Mouse (Mus musculus) kidney, embryonic 15.5 days (tissue): Measurements from ENCODE around the gene Prkd2. TPM values are rescaled to one million over a fixed set of nuclear protein-coding genes. Genes with fewer than 3 reads are reported as not detected.

Experiments
- ATAC-seq: fragments of 200-750 bp; cut with Nextera tagmentation; replicated peaks from 2 replicates; pipeline ENCODE4 v1.8.0; 2017; ENCODE audit warnings: moderate TSS enrichment; ENCODE audit not compliant: low FRiP score
- H3K27ac ChIP-seq: fragments of 300-500 bp; sonication (generic); 2 replicates; pipeline ENCODE4 v1.5.1; 2015; ENCODE audit warnings: mild to moderate bottlenecking, inconsistent platforms
- H3K27me3 ChIP-seq: fragments of 300-500 bp; sonication (generic); 2 replicates; pipeline ENCODE4 v1.6.1; 2015; ENCODE audit warnings: inconsistent platforms
- H3K36me3 ChIP-seq: fragments of 300-500 bp; sonication (generic); 2 replicates; pipeline ENCODE4 v1.6.1; 2015; ENCODE audit warnings: inconsistent platforms
- H3K4me1 ChIP-seq: fragments of 300-500 bp; sonication (generic); 2 replicates; pipeline ENCODE4 v1.6.1; 2015; ENCODE audit warnings: inconsistent platforms
- H3K4me2 ChIP-seq: fragments of 300-500 bp; sonication (generic); 2 replicates; pipeline ENCODE4 v1.6.1; 2015; ENCODE audit warnings: moderate library complexity, mild to moderate bottlenecking, inconsistent platforms
- H3K4me3 ChIP-seq: fragments of 300-500 bp; sonication (generic); replicated peaks from 2 replicates; pipeline ENCODE4 v1.5.1; 2015; ENCODE audit warnings: mild to moderate bottlenecking, inconsistent platforms
- H3K9ac ChIP-seq: fragments of 300-500 bp; sonication (generic); 2 replicates; pipeline ENCODE4 v1.6.1; 2015; ENCODE audit warnings: mild to moderate bottlenecking, inconsistent platforms
- H3K9me3 ChIP-seq: fragments of 300-500 bp; sonication (generic); replicated peaks from 2 replicates; pipeline ENCODE4 v1.6.1; 2016; ENCODE audit warnings: inconsistent platforms
- WGBS: fragments of 180-500 bp; shearing (Covaris S2); methylation state at CpG from one replicate; pipeline ENCODE4 v1.1.7; 2015; ENCODE audit warnings: mixed read lengths; 5-methylcytosine and 5-hydroxymethylcytosine counted together
- polyA plus RNA-seq: library from polyadenylated mRNA; unstranded; fragments of >200 nt; fragmentation: Nextera tagmentation; extraction: Ambion mirVana; gene quantifications from 2 replicates; pipeline ENCODE4 v1.2.1, GENCODE M21; 2015

The Prkd2 gene
- polyA plus RNA-seq, 1 experiment from 2014 or later = 17.7 TPM

GRCm38 (mm10) chr7:16904120-16904675, 61.5 kb downstream of the Prkd2 start:
- WGBS = 32% methylated on average over 8 of the region's 10 CpGs
- Histone ChIP-seq H3K4me1 (peaks cover 69% of the 10 kb centered on the region), H3K27me3 (no peaks in the 10 kb centered on the region; the same call in 1 of the 2 replicates), H3K9me3 (no peaks in the 10 kb centered on the region), H3K4me3 (no peak overlapping the region), H3K9ac (no peak overlapping the region), H3K4me2 (no peak overlapping the region), H3K36me3 (no peaks in the 10 kb centered on the region), H3K27ac (0 out of 2 replicates have a peak overlapping the region, but pooled peaks have one; percentile 13)
- no peak for ATAC-seq

GRCm38 (mm10) chr7:16905491-16906021, 62.9 kb downstream of the Prkd2 start:
- Histone ChIP-seq H3K9ac (no peak overlapping the region), H3K9me3 (no peaks in the 10 kb centered on the region), H3K27me3 (no peaks in the 10 kb centered on the region; the same call in 1 of the 2 replicates), H3K4me3 (no peak overlapping the region), H3K4me1 (peaks cover 77% of the 10 kb centered on the region), H3K27ac (peak overlapping the region; percentile 84), H3K4me2 (peak overlapping the region; percentile 14; the same call in 1 of the 2 replicates), H3K36me3 (no peaks in the 10 kb centered on the region)
- 14% methylated on average over 9 of the region's 9 CpGs for WGBS
- ATAC-seq = peak; percentile 71

GRCm38 (mm10) chr7:16906281-16906680, 63.6 kb downstream of the Prkd2 start, which contains the start of gene Ptgir:
Gene Ptgir (plus strand): TSS chr7:16906490.
- H3K27ac ChIP-seq = peak within 1 kb of the TSS; percentile 84
- peak within 1 kb of the TSS; percentile 14; the same call in 1 of the 2 replicates for H3K4me2 ChIP-seq
- H3K9ac ChIP-seq = no peak within 1 kb of the TSS
- H3K4me3 ChIP-seq = no peak within 1 kb of the TSS
- H3K36me3 ChIP-seq = no peaks in the 10 kb centered on the region
- no peaks in the 10 kb centered on the region for H3K9me3 ChIP-seq
- H3K4me1 ChIP-seq = peaks cover 74% of the 10 kb centered on the region
- H3K27me3 ChIP-seq = no peaks in the 10 kb centered on the region; the same call in 1 of the 2 replicates
- WGBS = 7% methylated on average over 6 of the region's 6 CpGs
- ATAC-seq = no peak

GRCm38 (mm10) chr7:16906889-16907559, 64.3 kb downstream of the Prkd2 start:
- Histone ChIP-seq H3K9me3 (no peaks in the 10 kb centered on the region), H3K27ac (no peak overlapping the region), H3K4me3 (no peak overlapping the region), H3K27me3 (no peaks in the 10 kb centered on the region; the same call in 1 of the 2 replicates), H3K9ac (no peak overlapping the region), H3K36me3 (no peaks in the 10 kb centered on the region), H3K4me1 (peaks cover 68% of the 10 kb centered on the region), H3K4me2 (no peak overlapping the region)
- WGBS = 92% methylated on average over 41 of the region's 41 CpGs
- ATAC-seq = no peak

- Histone ChIP-seq H3K4me3 (no peak overlapping the region), H3K36me3 (no peaks in the 10 kb centered on the region), H3K9ac (no peak overlapping the region), H3K4me2 (peak overlapping the region; percentile 18; the same call in 1 of the 2 replicates), H3K9me3 (no peaks in the 10 kb centered on the region), H3K27ac (no peak overlapping the region), H3K4me1 (peaks cover 65% of the 10 kb centered on the region), H3K27me3 (no peaks in the 10 kb centered on the region; the same call in 1 of the 2 replicates)
- no peak for ATAC-seq
- 46% methylated on average over 7 of the region's 7 CpGs for WGBS
Observed at GRCm38 (mm10) chr7:16907842-16908241, 65.1 kb downstream of the Prkd2 start.

GRCm38 (mm10) chr7:16908367-16908766, 65.7 kb downstream of the Prkd2 start:
- Histone ChIP-seq H3K9me3 (no peaks in the 10 kb centered on the region), H3K36me3 (no peaks in the 10 kb centered on the region), H3K27me3 (no peaks in the 10 kb centered on the region; the same call in 1 of the 2 replicates), H3K27ac (no peak overlapping the region), H3K4me2 (peak overlapping the region; percentile 18; the same call in 1 of the 2 replicates), H3K4me1 (peaks cover 65% of the 10 kb centered on the region), H3K4me3 (no peak overlapping the region), H3K9ac (no peak overlapping the region)
- ATAC-seq = no peak
- WGBS = 35% methylated on average over 11 of the region's 11 CpGs

- no peaks in the 10 kb centered on the region for H3K9me3 ChIP-seq
- ATAC-seq = no peak
- 0 out of 2 replicates have a peak overlapping the region, but pooled peaks have one; percentile 2 for H3K9ac ChIP-seq
- no peaks in the 10 kb centered on the region; the same call in 1 of the 2 replicates for H3K36me3 ChIP-seq
- H3K4me1 ChIP-seq = peaks cover 63% of the 10 kb centered on the region
- H3K27me3 ChIP-seq = no peaks in the 10 kb centered on the region; the same call in 1 of the 2 replicates
- H3K27ac ChIP-seq = no peak overlapping the region
- H3K4me3 ChIP-seq = no peak overlapping the region
- no peak overlapping the region for H3K4me2 ChIP-seq
- 54% methylated on average over 11 of the region's 11 CpGs for WGBS
Observed at GRCm38 (mm10) chr7:16908859-16909258, 66.2 kb downstream of the Prkd2 start.

GRCm38 (mm10) chr7:16909909-16910308, 67.2 kb downstream of the Prkd2 start:
- Histone ChIP-seq H3K4me3 (no peak overlapping the region), H3K9ac (no peak overlapping the region), H3K9me3 (no peaks in the 10 kb centered on the region), H3K4me1 (peaks cover 55% of the 10 kb centered on the region), H3K4me2 (no peak overlapping the region), H3K27me3 (no peaks in the 10 kb centered on the region; the same call in 1 of the 2 replicates), H3K27ac (no peak overlapping the region), H3K36me3 (peaks cover 8% of the 10 kb centered on the region)
- 23% methylated on average over 10 of the region's 10 CpGs for WGBS
- no peak for ATAC-seq

GRCm38 (mm10) chr7:16911904-16912303, 69.2 kb downstream of the Prkd2 start:
- peaks cover 35% of the 10 kb centered on the region for H3K4me1 ChIP-seq
- no peak overlapping the region for H3K4me2 ChIP-seq
- H3K4me3 ChIP-seq = no peak overlapping the region
- H3K27me3 ChIP-seq = no peaks in the 10 kb centered on the region; the same call in 1 of the 2 replicates
- no peak overlapping the region for H3K27ac ChIP-seq
- WGBS = 90% methylated on average over 3 of the region's 3 CpGs
- no peak for ATAC-seq
- H3K9ac ChIP-seq = no peak overlapping the region
- no peaks in the 10 kb centered on the region for H3K9me3 ChIP-seq
- peaks cover 28% of the 10 kb centered on the region for H3K36me3 ChIP-seq

- Histone ChIP-seq H3K4me3 (no peak overlapping the region), H3K36me3 (peaks cover 33% of the 10 kb centered on the region), H3K9me3 (no peaks in the 10 kb centered on the region), H3K4me1 (peaks cover 31% of the 10 kb centered on the region), H3K4me2 (no peak overlapping the region), H3K27ac (no peak overlapping the region), H3K9ac (no peak overlapping the region), H3K27me3 (no peaks in the 10 kb centered on the region; the same call in 1 of the 2 replicates)
- no peak for ATAC-seq
- 64% methylated on average over 6 of the region's 6 CpGs for WGBS
Observed at GRCm38 (mm10) chr7:16912360-16912759, 69.7 kb downstream of the Prkd2 start.

- Histone ChIP-seq H3K9me3 (no peaks in the 10 kb centered on the region), H3K9ac (no peak overlapping the region), H3K36me3 (peaks cover 48% of the 10 kb centered on the region), H3K4me2 (no peak overlapping the region), H3K4me1 (peaks cover 31% of the 10 kb centered on the region), H3K27me3 (no peaks in the 10 kb centered on the region), H3K4me3 (no peak overlapping the region), H3K27ac (no peak overlapping the region)
- ATAC-seq = peak; percentile 44
- 29% methylated on average over 10 of the region's 10 CpGs for WGBS
Observed at GRCm38 (mm10) chr7:16913806-16914452, 71.2 kb downstream of the Prkd2 start.
